Mouse (Mus musculus): Measurements from ENCODE around the gene Gtf3c3. TPM values are rescaled to one million over a fixed set of nuclear protein-coding genes. Genes with fewer than 3 reads are reported as not detected.

Gene Gtf3c3
- polyA plus RNA-seq (2016; fragmentation: Nextera tagmentation; extraction: Ambion mirVana) = 28.7 and 30.2 TPM in 2 replicates

GRCm38 (mm10) chr1:54438340-54439079 is at the start of gene Gtf3c3:
Gene Gtf3c3 (minus strand): TSS chr1:54438971.
- peaks cover 3% of the 10 kb centered on the region for H3K36me3 ChIP-seq
- H3K9ac ChIP-seq = peak within 1 kb of the TSS; percentile 85
- H3K9me3 ChIP-seq (replicated peaks) = no peaks in the 10 kb centered on the region
- peak within 1 kb of the TSS; percentile 70 for H3K4me3 ChIP-seq
- ATAC-seq (ENCODE audit: low FRiP score) = peak; percentile 98
- H3K4me2 ChIP-seq (replicated peaks) = peak within 1 kb of the TSS; percentile 78
- no peaks in the 10 kb centered on the region for H3K27me3 ChIP-seq
- 3% methylated on average over 39 of the region's 39 CpGs for WGBS
- H3K4me1 ChIP-seq = peaks cover 11% of the 10 kb centered on the region
- 0 out of 2 replicates have a peak within 1 kb of the TSS, but pooled peaks have one; percentile 5 for H3K27ac ChIP-seq

GRCm38 (mm10) chr1:54484744-54485420 is 46.1 kb upstream of the Gtf3c3 start:
- H3K36me3 ChIP-seq = peaks cover 30% of the 10 kb centered on the region
- WGBS = 88% methylated on average over 3 of the region's 3 CpGs

GRCm38 (mm10) chr1:54480491-54480890 is 41.7 kb upstream of the Gtf3c3 start:
- Histone ChIP-seq H3K4me3 (no peak overlapping the region), H3K4me1 (no peaks in the 10 kb centered on the region), H3K9me3 (replicated peaks) (no peaks in the 10 kb centered on the region), H3K36me3 (peaks cover 17% of the 10 kb centered on the region; the same call in 1 of the 2 replicates), H3K27me3 (no peaks in the 10 kb centered on the region), H3K4me2 (replicated peaks) (no peak overlapping the region), H3K9ac (no peak overlapping the region), H3K27ac (no peak overlapping the region)
- WGBS = 95% methylated on average over 12 of the region's 12 CpGs
- ATAC-seq (ENCODE audit: low FRiP score) = no peak

More at GRCm38 (mm10) chr1:54484744-54485420, 46.1 kb upstream of the Gtf3c3 start:
- Histone ChIP-seq H3K4me1 (no peaks in the 10 kb centered on the region), H3K9me3 (replicated peaks) (no peaks in the 10 kb centered on the region), H3K4me3 (no peak overlapping the region), H3K27me3 (no peaks in the 10 kb centered on the region), H3K4me2 (replicated peaks) (no peak overlapping the region), H3K9ac (no peak overlapping the region), H3K27ac (no peak overlapping the region)
- ATAC-seq (ENCODE audit: low FRiP score) = no peak

GRCm38 (mm10) chr1:54468662-54469061 is 29.9 kb upstream of the Gtf3c3 start:
- no peak overlapping the region for H3K27ac ChIP-seq
- H3K9me3 ChIP-seq (replicated peaks) = no peaks in the 10 kb centered on the region
- no peaks in the 10 kb centered on the region for H3K4me1 ChIP-seq
- ATAC-seq (ENCODE audit: low FRiP score) = no peak
- H3K36me3 ChIP-seq = no peaks in the 10 kb centered on the region
- no peak overlapping the region for H3K4me2 ChIP-seq (replicated peaks)
- H3K9ac ChIP-seq = no peak overlapping the region
- H3K4me3 ChIP-seq = no peak overlapping the region
- no peaks in the 10 kb centered on the region for H3K27me3 ChIP-seq

GRCm38 (mm10) chr1:54467366-54467765 is 28.6 kb upstream of the Gtf3c3 start:
- H3K4me2 ChIP-seq (replicated peaks) = no peak overlapping the region
- no peak overlapping the region for H3K27ac ChIP-seq
- H3K4me1 ChIP-seq = no peaks in the 10 kb centered on the region
- H3K9me3 ChIP-seq (replicated peaks) = no peaks in the 10 kb centered on the region
- WGBS = 94% methylated on average over 1 of the region's 1 CpGs
- no peak for ATAC-seq (ENCODE audit: low FRiP score)
- no peak overlapping the region for H3K9ac ChIP-seq
- no peaks in the 10 kb centered on the region for H3K36me3 ChIP-seq
- no peaks in the 10 kb centered on the region for H3K27me3 ChIP-seq
- no peak overlapping the region for H3K4me3 ChIP-seq

- WGBS = 86% methylated on average over 2 of the region's 2 CpGs
- H3K4me1 ChIP-seq = no peaks in the 10 kb centered on the region
- H3K4me3 ChIP-seq = no peak overlapping the region
- H3K4me2 ChIP-seq (replicated peaks) = no peak overlapping the region
- H3K36me3 ChIP-seq = no peaks in the 10 kb centered on the region
- no peak overlapping the region for H3K9ac ChIP-seq
- H3K27me3 ChIP-seq = no peaks in the 10 kb centered on the region
- no peak overlapping the region for H3K27ac ChIP-seq
- H3K9me3 ChIP-seq (replicated peaks) = no peaks in the 10 kb centered on the region
- ATAC-seq (ENCODE audit: low FRiP score) = no peak
These were observed 13.3 kb upstream of the Gtf3c3 start for GRCm38 (mm10) chr1:54452116-54452515.

GRCm38 (mm10) chr1:54448833-54449232 is 10.1 kb upstream of the Gtf3c3 start:
- ATAC-seq (ENCODE audit: low FRiP score) = no peak
- no peak overlapping the region for H3K27ac ChIP-seq
- no peaks in the 10 kb centered on the region for H3K9me3 ChIP-seq (replicated peaks)
- H3K36me3 ChIP-seq = no peaks in the 10 kb centered on the region
- H3K4me3 ChIP-seq = no peak overlapping the region
- no peaks in the 10 kb centered on the region for H3K4me1 ChIP-seq
- H3K4me2 ChIP-seq (replicated peaks) = no peak overlapping the region
- 80% methylated on average over 4 of the region's 4 CpGs for WGBS
- 0 out of 2 replicates have a peak, but pooled peaks cover 3% of the 10 kb centered on the region for H3K27me3 ChIP-seq
- no peak overlapping the region for H3K9ac ChIP-seq

GRCm38 (mm10) chr1:54443641-54444040 is 4.9 kb upstream of the Gtf3c3 start:
- Histone ChIP-seq H3K4me2 (replicated peaks) (no peak overlapping the region), H3K9ac (no peak overlapping the region), H3K36me3 (no peaks in the 10 kb centered on the region), H3K4me3 (no peak overlapping the region), H3K27ac (no peak overlapping the region), H3K4me1 (no peaks in the 10 kb centered on the region), H3K9me3 (replicated peaks) (no peaks in the 10 kb centered on the region), H3K27me3 (0 out of 2 replicates have a peak, but pooled peaks cover 3% of the 10 kb centered on the region)
- no peak for ATAC-seq (ENCODE audit: low FRiP score)
- WGBS = 57% methylated on average over 7 of the region's 7 CpGs

- H3K9ac ChIP-seq = peak overlapping the region; percentile 85
- peak overlapping the region; percentile 70 for H3K4me3 ChIP-seq
- 46% methylated on average over 3 of the region's 3 CpGs for WGBS
- H3K4me2 ChIP-seq (replicated peaks) = peak overlapping the region; percentile 78
- ATAC-seq (ENCODE audit: low FRiP score) = no peak; the same call in 1 of the 2 replicates
- peaks cover 2% of the 10 kb centered on the region; the same call in 1 of the 2 replicates for H3K36me3 ChIP-seq
- H3K4me1 ChIP-seq = peaks cover 11% of the 10 kb centered on the region
- H3K27ac ChIP-seq = no peak overlapping the region
- H3K27me3 ChIP-seq = no peaks in the 10 kb centered on the region
- no peaks in the 10 kb centered on the region for H3K9me3 ChIP-seq (replicated peaks)
These were observed 307 bp upstream of the Gtf3c3 start for GRCm38 (mm10) chr1:54439080-54439476.

- ATAC-seq (ENCODE audit: low FRiP score) = no peak
- no peak overlapping the region for H3K27ac ChIP-seq
- H3K36me3 ChIP-seq = peaks cover 67% of the 10 kb centered on the region
- WGBS = 93% methylated on average over 4 of the region's 4 CpGs
- H3K9ac ChIP-seq = no peak overlapping the region
- no peak overlapping the region for H3K4me2 ChIP-seq (replicated peaks)
- H3K4me3 ChIP-seq = no peak overlapping the region
- no peaks in the 10 kb centered on the region for H3K9me3 ChIP-seq (replicated peaks)
- no peaks in the 10 kb centered on the region for H3K4me1 ChIP-seq
- no peaks in the 10 kb centered on the region for H3K27me3 ChIP-seq
These were observed 16.5 kb downstream of the Gtf3c3 start for GRCm38 (mm10) chr1:54422195-54422750.

- Histone ChIP-seq H3K36me3 (peaks cover 63% of the 10 kb centered on the region), H3K27me3 (no peaks in the 10 kb centered on the region)
These were observed 17.1 kb downstream of the Gtf3c3 start for GRCm38 (mm10) chr1:54421670-54422069.

GRCm38 (mm10) chr1:54402736-54403135 is 36.0 kb downstream of the Gtf3c3 start:
- no peak for ATAC-seq (ENCODE audit: low FRiP score)

More at GRCm38 (mm10) chr1:54421670-54422069, 17.1 kb downstream of the Gtf3c3 start:
- Histone ChIP-seq H3K4me3 (no peak overlapping the region), H3K4me2 (replicated peaks) (no peak overlapping the region), H3K9me3 (replicated peaks) (no peaks in the 10 kb centered on the region), H3K4me1 (no peaks in the 10 kb centered on the region), H3K9ac (no peak overlapping the region), H3K27ac (no peak overlapping the region)
- no peak for ATAC-seq (ENCODE audit: low FRiP score)
- WGBS = 91% methylated on average over 3 of the region's 3 CpGs

More at GRCm38 (mm10) chr1:54402736-54403135, 36.0 kb downstream of the Gtf3c3 start:
- Histone ChIP-seq H3K36me3 (peaks cover 54% of the 10 kb centered on the region), H3K9me3 (replicated peaks) (no peaks in the 10 kb centered on the region), H3K4me1 (no peaks in the 10 kb centered on the region), H3K9ac (no peak overlapping the region), H3K27ac (no peak overlapping the region), H3K4me3 (no peak overlapping the region), H3K27me3 (no peaks in the 10 kb centered on the region), H3K4me2 (replicated peaks) (no peak overlapping the region)
